Mouse (Mus musculus): ENCODE measurements around the gene B830017H08Rik.

Gene B830017H08Rik

DNA sequence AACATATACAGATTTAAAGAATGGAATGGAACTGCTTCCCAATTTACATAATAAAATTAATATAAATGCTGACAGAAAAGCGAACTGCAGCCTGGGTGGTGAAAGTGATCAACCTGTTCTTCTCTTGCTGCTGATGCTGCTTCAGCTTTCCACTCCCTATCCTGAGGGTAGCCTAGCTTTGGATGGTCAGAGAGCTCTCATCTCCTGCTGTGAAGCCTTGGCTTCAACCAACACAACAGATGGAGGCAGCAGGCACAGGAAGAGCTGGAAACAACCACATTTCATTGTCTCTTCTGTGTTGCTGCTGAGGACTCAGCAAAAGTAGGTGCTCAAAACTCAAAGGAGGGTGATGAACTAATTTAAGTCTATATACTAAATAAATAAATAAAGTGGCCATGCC is 18.9 kb downstream of the B830017H08Rik start:
- DNase-seq (ENCODE audit: low spot score) = no peak

DNA sequence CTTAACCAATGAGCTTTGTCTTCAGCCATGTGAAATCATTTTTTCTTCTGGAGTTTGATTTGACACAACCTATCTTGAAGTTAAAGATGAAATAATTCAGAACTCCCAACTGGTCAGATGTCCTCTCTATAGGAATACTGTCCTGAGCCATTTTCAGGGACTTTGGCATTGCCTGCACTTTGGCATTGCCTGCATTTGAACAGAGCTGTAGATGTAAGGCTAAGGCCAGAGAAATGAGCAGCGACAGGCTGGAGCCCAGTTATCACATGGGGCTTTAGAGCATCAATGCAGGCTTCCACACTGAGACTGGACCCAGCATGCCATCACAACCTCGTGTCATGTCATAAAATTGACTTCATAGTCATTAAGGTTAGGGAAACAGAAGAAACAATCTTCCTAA is 20.3 kb downstream of the B830017H08Rik start:
- DNase-seq (ENCODE audit: low spot score) = no peak

DNA sequence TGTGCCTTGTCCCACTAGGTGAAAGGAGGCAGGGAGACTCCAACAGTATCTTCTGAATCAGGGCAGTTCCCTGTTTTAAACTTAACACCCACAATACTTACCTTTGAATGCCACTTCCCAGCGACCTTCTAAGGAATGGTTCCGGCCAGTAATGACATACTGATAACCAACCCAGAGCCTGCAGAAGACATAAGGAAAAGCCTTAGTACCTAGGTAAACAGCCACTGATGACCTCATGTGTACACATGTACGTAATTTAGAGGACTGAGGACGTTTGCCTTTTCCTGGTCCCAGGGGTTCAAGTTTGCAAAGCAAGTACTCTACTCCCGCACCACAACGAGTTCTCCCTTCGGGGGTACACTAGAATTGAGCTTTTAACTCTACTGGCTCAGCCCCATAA is 24.2 kb downstream of the B830017H08Rik start:
- DNase-seq (ENCODE audit: low spot score) = no peak

DNA sequence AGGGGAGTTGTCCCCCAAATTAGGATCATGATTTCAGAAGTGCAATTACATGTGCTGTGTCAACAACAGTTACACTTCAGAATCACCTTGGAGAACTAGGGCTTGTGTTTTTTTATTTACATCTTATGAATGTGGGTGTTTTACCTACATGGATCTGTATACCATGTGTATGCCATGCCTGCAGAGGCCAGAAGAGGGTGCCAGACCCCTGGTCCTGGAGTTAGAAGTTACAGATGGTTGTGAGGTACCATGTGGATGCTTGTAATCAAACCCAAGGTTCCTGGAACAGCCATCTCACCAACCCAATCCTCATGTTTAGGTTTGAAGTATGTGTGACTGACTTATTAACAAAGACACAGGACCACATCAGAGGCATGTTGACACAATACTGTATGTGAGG is 25.7 kb downstream of the B830017H08Rik start:
- no peak for DNase-seq (ENCODE audit: low spot score)

DNA sequence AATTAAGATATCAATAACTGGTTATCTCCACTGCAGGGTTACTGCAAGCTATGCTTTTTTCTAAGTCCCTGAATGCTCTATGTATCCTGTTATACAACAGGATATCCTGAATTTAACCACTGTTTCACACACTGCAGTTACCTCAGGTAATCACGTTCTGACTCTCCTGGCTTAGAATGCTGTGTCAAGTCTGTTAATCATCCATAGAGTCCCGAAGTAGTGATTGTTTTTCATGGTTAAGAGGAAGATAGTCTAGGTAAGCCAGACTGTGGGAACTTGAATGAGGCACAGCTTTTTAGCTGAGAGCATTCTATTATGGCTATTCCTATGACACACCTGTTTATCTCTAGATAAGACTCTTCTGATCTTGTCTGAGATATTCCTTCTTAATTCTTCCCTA is 32.4 kb downstream of the B830017H08Rik start:
- no peak for DNase-seq (ENCODE audit: low spot score)

DNA sequence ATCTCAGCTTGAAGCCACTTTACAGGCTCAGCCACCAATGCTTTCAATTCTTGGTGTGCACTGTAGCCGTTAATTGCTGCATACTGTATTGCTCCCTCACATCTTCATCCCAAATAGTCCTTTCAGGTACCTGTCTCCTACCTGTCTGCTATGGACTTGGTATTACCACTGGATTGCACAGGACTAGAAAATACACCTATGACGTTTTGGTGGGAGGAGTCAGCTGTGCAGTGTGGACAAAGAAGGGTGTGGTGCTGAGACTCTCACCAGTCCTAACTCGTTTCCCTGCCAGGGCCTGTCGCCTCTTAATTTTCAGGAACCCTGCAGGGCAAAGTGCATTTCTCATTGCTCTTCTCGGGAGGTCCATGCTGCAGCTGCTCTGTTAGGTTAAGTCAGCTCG is 32.8 kb downstream of the B830017H08Rik start:
- DNase-seq (ENCODE audit: low spot score) = no peak

DNA sequence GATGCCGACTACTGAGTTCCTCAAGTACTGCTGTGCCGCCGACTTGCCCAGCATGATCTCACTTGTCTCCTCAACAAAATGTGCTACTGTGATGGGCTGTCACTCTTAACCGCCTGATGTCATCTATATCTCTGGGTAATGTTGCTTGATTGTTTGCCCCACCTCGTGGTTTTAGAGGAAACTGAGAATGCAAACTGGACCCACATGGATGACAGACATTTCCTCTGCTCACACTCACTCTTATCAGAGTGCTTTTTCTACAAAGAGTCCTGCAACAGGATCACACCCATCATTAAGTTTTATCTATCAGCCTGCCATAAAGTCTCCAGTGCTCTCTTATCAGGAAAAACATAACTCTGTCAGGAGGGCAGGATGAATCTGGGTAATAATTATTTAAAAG is 38.3 kb downstream of the B830017H08Rik start:
- no peak for DNase-seq (ENCODE audit: low spot score)

DNA sequence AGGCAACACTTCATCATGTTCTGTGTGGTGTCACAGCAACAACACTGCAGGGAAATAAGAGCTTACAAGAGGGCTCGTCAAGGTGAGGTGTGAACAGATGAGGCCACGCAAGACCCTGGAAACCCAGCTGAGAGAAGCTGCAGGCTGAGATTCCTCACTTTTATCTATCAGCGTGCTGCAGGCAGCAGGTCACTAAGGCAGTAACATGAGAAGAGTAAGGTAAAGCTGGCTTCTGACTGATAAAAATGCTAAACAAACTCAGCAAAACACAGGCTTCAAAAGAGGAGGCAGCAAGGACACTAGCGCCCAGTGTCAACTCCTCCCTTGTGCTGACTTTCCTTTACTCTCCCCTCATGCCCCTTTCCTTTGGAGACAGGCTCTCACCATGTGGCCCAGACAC is 40.1 kb downstream of the B830017H08Rik start:
- DNase-seq (ENCODE audit: low spot score) = no peak

DNA sequence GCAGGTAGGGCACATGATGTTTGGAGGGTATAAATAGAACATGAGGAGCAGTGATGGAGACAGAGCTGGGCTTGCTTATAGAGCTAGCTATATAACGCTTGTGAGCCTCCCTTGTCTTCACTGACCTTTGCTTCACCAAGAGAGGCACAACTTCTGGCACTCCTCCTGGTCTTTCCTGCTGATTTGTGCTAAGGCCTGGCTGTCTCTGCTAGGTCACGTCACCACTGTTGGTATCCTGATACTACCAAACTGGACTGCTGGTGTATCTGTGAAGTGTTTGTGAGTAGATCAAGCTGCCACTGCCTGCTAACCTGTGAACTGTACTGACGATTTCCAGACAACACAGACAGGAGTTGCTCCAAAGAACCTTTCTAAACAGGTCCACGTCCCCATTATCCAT is 42.3 kb downstream of the B830017H08Rik start:
- DNase-seq (ENCODE audit: low spot score) = no peak

DNA sequence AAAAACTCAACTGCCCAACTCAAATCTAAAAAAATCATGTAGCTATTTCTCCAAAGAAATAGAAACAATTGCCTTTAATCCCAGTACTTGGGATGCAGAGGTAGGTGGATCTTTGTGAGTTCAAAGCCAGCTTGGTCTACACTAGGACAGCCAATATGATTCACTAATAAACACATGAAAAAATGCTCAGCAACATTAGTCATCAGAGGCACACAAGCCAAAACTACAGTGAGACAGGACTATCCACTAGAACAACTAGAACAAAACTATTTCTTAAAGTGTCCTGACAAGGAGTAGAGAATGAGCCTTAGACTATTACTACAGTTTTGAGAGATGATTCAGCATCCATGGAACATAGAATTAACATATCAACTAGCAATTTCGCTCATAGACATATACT is 43.2 kb downstream of the B830017H08Rik start:
- DNase-seq (ENCODE audit: low spot score) = no peak

DNA sequence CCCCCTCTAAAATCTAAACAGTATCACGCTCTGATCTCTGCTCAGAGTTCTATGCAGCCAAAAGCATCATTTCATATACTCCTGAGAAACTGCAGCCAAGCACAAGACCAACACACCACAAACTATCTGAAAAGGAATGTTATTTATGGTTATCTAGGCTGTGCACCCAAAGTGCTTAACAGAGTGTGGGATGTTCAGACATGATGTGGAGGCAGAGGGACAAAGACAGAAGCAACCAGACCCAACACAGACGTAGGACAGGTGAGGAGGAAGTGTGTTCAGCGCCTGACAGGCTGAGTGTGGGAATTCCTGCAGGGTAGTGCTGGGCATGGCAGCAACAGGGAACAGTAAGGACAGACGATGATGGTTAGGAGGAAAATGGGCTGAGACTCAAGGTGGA is 46.6 kb downstream of the B830017H08Rik start:
- no peak for DNase-seq (ENCODE audit: low spot score)

DNA sequence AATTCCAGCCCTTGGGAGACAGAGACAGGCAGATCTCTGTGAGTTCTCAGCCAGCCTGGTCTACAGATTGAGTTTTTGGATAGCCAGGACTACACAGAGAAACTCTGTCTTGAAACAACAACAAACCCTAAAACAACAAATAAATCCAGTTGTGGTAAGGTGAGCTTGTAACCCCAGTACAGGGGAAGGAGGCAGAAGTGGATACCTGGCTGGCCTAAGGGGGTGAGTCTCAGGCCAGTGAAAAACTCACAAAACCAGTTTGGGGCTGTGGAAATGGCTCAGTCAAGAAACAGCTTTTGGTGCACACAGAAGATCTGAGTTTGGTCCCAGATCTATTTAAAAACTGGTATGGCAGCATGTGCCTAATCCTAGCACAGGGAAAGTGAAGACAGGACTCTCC is 49.3 kb downstream of the B830017H08Rik start:
- DNase-seq (ENCODE audit: low spot score) = no peak

DNA sequence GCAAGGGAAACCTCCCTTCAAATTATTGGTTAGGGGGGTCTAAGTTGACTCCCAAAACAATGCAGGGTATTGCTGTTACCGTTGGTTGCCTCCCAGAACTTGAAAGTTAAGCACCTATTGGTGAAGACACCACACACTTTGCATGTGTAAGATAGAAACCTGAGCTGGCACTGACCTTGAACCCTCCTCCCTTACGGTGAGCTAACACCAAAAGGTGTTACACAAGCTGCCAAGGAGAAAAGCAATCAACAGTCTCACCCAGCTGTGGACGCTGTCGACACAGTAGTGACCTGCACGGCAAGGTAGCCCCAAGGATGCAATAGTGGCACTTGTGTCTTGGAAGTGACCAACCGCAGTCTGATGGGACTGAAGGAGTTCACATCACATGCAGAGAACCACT is 51.2 kb downstream of the B830017H08Rik start:
- no peak for DNase-seq (ENCODE audit: low spot score)

Data from left cerebral cortex, adult 11 months (tissue).